Mouse (Mus musculus) adrenal gland, postnatal 14 days (tissue): Measurements from ENCODE around the gene Pcdh15. TPM values are rescaled to one million over a fixed set of nuclear protein-coding genes. Genes with fewer than 3 reads are reported as not detected.

ENCODE experiments used
- DNase-seq: peaks from one replicate; pipeline ENCODE4 v3.0.0; 2021; ENCODE audit warnings: mixed read lengths
- total RNA-seq: library from RNA; stranded (reverse); gene quantifications from 2 replicates; pipeline ENCODE4 v1.2.3, GENCODE M21; 2021

Pcdh15 gene
- total RNA-seq, 1 experiment from 2014 or later: 6.0 TPM

DNA sequence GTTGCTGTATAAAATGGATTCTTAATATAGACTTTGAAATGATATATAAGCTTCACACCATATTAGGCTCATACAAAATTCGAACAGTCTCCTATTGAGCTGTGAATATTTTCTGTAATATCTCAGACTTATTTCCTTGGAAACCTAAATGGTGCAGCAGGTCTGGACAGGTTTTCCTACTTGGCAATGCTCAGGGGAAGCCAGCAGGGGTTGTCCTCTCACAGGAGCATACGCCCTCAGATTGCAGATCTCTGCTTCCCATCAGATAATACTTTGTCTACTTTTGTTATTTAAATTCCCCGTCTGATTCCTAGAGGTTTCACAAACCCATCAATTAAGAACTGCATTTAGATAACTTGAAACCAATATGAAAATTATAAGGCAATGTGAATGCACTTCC, 1492.7 kb downstream of the Pcdh15 start:
- DNase-seq: no peak

DNA sequence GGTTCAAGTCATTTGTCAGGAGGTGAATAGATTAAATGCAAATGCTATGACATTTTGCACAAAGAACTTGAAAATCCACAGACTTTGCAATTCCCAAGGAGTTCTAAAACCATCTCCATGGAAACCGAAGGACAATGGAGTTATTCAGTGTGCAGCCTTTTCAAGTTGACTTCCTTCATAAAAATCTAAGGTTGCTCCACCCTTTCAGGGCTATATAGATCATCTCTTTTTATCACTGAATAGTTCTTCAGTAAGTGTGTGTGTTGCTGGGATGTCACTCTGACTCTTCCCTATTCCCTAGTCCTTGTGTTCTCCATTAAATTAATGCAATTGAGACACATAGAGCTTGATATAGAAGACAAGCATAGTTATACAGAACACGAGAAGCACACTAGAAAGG, 1508.5 kb downstream of the Pcdh15 start:
- no peak for DNase-seq

DNA sequence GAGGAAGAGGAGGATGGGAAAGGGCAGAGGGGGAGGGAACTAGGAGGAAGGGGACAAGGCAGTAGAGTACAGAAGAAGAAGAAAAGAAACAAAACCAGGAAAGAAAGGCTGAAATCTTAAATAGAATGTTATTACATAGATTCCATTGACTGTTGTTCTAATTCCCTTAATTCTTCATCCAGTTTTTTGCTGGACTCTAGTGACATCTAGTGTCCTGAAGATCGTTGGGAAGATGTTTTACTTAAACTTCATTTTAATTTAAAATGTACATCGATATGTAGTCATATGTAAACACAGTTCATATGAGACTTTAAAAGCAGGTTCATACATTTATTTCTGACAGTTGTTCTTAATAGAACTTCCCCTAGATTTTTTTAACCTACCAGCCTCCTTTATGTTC, 1522.7 kb downstream of the Pcdh15 start:
- DNase-seq: no peak

DNA sequence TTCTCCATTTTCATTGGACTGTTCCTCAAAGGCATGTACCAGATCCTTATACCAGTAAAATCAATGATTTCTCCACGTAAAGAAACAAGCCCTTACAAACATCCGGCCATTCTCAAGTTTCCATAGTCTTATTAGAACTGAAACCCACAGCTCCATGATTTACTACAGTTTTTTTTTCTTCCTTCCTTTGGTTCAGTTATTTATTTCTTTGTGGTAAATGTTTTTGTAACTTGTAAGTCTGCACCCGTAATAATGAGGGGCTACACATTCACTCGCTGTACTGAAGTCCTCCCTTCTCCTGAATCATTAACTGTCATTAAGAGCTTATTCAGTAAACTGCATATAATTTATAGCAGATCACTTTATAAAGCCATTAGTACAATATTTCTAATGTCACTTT, 1526.6 kb downstream of the Pcdh15 start:
- DNase-seq: no peak

DNA sequence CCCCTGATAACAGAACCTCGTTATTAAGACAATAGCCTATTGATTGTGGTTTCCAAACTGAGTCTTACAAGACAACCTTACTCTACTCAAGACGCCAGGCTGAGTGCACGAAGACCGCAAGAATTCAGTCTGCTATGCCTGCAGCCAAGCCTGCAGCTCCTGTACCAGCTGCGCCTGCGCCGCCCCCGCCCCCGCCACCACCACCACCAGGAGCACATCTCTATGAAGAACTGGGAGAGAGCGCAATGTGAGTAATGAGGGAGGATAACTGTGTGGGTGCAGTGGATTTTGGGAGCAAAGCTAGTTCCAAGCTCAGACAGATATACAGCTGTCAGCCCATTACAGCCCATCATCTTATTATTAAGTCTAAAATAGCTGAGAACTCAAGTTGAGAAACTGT, 1527.5 kb downstream of the Pcdh15 start:
- no peak for DNase-seq

DNA sequence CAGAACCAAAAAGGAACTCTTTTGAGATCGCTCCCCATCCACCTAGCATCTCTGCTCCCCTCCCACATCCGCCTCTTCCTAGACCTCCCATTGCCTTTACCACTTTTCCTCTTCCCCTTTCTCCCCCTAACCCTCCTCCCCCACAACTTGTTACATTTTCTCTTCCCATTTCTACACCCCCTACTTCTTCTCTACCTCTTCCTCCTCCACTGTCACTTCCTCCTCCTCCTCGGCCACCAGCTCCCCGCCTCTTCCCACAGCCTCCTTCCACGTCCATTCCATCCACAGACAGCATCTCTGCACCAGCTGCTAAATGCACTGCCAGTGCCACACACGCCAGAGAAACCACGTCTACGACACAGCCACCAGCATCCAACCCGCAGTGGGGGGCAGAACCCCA, 1532.2 kb downstream of the Pcdh15 start:
- no peak for DNase-seq

DNA sequence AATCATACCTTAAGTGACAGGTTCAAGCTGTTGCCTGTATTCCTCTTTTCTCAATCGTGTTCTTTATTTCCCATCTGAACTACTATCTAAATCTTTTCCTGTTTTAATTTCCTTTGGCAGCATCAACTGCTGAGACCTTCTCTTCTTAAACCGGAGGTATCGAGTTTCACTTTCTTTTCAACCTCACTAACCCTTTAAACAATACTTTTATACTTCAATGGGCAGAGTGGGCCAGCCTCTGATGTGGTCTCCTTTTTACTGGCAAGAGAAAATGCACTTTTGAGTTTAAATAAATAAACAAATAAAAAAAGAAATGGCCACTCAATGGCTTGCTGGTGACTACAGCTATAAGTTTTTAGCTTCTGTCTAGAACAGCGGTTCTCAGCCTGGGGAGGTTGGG, 1537.9 kb downstream of the Pcdh15 start:
- DNase-seq: no peak

DNA sequence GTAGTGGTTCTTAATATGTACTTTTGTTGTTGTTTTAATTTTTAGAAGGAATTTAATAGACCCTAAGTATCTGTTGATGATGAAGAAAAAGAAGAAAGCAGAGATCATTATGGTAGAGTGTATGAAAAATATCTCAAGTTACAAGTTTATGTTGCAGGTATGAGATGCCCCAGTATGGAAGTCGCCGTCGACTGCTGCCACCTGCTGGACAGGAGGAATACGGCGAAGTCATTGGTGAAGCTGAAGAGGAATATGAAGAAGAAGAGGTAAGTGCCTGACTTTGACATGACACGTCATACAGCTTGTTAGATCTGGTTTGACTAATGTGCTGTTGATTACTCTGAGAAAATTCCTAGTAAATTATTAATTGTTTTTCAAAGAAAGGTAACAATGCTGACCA, 1543.0 kb downstream of the Pcdh15 start:
- peak; percentile 42 for DNase-seq

DNA sequence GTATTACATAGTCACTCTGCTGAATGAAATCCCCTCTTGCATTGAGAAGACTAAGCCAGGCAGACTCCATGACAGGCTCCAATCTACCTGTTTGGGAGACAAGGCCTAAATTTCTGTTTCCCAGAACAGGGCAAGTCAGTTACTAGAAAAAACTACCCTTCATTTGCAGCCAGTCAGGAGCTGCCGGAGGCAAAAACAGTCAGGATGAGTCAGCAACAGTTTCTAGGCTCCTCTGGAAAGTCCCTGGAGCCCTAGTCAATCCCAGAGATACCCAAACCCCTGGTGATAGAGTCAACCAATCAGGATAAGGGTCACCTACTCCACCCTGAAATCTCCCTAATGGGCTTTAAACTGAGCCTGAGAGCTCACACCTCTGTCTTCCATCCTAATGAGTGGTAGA, 1564.0 kb downstream of the Pcdh15 start:
- no peak for DNase-seq

DNA sequence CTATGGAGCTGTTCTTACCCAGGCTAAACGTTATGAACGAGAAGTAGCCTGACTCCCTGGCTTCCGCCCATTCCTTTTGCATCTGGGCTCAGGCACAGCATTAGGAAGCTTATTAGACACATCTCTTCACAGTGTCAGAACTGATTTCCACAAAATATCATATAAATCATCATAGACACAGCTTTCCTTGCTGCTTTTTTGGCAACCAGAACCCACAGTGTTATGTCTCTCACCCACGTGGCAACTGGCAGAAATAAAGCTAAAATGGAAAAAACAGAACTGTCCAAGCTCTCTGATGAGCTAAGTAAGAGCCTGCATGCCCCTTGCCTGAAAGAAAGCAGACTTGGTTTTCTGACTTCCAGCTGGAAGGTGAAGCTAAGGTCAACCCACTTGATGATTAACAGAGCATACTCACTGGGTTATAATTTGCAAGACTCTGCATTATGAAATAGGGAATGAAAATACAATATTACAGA, 1580.9 kb downstream of the Pcdh15 start:
- no peak for DNase-seq

DNA sequence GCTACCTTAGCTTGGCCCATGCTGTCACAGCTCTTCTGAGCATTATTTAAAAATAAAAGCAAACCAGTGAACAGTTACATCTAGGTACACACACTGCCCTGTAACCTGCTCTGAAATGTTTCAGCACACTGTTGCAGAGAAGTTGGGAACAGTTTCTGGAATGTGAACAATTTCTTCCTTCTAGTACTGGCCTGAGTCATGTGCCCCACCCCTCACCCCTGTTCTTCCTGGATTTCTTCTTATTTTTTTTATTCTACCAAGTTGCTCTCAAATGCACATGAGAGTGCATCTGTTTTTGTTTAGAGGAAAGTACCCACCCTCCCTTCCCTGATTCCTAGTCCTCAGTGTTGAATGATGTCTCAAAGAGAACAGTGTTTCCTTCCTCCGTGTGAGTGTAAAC, 1581.4 kb downstream of the Pcdh15 start:
- DNase-seq: no peak
